Comparison of ENCODE assay signal across 14 mouse cellular contexts in genomic region chr10:71960422-71961089, GRCm38 (mm10).
DNase-seq lines count a peak whose midpoint lies in the region; ATAC-seq lines count a peak whose summit lies in the region.
"Had no signal": no experiment of that assay in that cellular context is flagged by ENCODE, and none has a peak within 500 bp of the region (broad histone marks: within the 10 kb centered on the region; RNA-seq: fewer than 3 reads in every experiment).

No protein-coding gene starts in this region.

- no peaks in the 10 kb centered on the region for H3K36me3 ChIP-seq in hindbrain, embryonic 16.5 days (ENCODE audit: control insufficient read depth, insufficient read depth, low read length)
- no peaks in the 10 kb centered on the region for H3K36me3 ChIP-seq in hindbrain, embryonic 13.5 days
- H3K36me3 ChIP-seq: embryonic facial prominence, embryonic 12.5 days; heart, embryonic 15.5 days; limb, embryonic 12.5 days; midbrain, embryonic 12.5 days; neural tube, embryonic 13.5 days had no signal

- no peaks in the 10 kb centered on the region for H3K9me3 ChIP-seq in hindbrain, embryonic 16.5 days (ENCODE audit: control insufficient read depth, low read length)
- no peaks in the 10 kb centered on the region for H3K9me3 ChIP-seq in hindbrain, embryonic 13.5 days
- H3K9me3 ChIP-seq: embryonic facial prominence, embryonic 12.5 days; heart, embryonic 15.5 days; limb, embryonic 12.5 days; midbrain, embryonic 12.5 days; neural tube, embryonic 13.5 days had no signal

- ATAC-seq in hindbrain, embryonic 16.5 days: peak; percentile 64; the same call in 1 of the 2 replicates
- ATAC-seq in hindbrain, embryonic 13.5 days (ENCODE audit: low FRiP score): no peak
- ATAC-seq: liver, postnatal 0 days had no signal

- peak; percentile 4 for DNase-seq in right cerebral cortex, postnatal 4 days
- DNase-seq in right cerebral cortex, postnatal 25 days: no peak
- DNase-seq in cerebellum, postnatal 36 days: peak; percentile 51 to 56
- DNase-seq in embryo, embryonic 10.5 days (ENCODE audit: low spot score): no peak
- no peak for DNase-seq in yolk sac, embryonic 10.5 days (ENCODE audit: low spot score)
- DNase-seq: liver, postnatal 0 days; thymus, adult 2 months had no signal

- no peak overlapping the region for H3K9ac ChIP-seq in hindbrain, embryonic 16.5 days (ENCODE audit: low read depth, low read length)
- H3K9ac ChIP-seq in hindbrain, embryonic 13.5 days: no peak overlapping the region
- H3K9ac ChIP-seq: embryonic facial prominence, embryonic 12.5 days; heart, embryonic 15.5 days; limb, embryonic 12.5 days; liver, postnatal 0 days; midbrain, embryonic 12.5 days; neural tube, embryonic 13.5 days had no signal

- 56% methylated on average over 4 of the region's 4 CpGs for WGBS in hindbrain, embryonic 16.5 days
- WGBS in hindbrain, embryonic 13.5 days: 78% methylated on average over 4 of the region's 4 CpGs

- H3K27ac ChIP-seq in hindbrain, embryonic 16.5 days (ENCODE audit: low read depth, low read length): no peak overlapping the region
- no peak overlapping the region for H3K27ac ChIP-seq in hindbrain, embryonic 13.5 days
- H3K27ac ChIP-seq: embryonic facial prominence, embryonic 12.5 days; heart, embryonic 15.5 days; limb, embryonic 12.5 days; midbrain, embryonic 12.5 days; neural tube, embryonic 13.5 days had no signal

- no peaks in the 10 kb centered on the region for H3K4me1 ChIP-seq in hindbrain, embryonic 16.5 days (ENCODE audit: control insufficient read depth, insufficient read depth, low read depth, low read length)
- H3K4me1 ChIP-seq in hindbrain, embryonic 13.5 days (replicated peaks): no peaks in the 10 kb centered on the region
- H3K4me1 ChIP-seq: embryonic facial prominence, embryonic 12.5 days; heart, embryonic 15.5 days; limb, embryonic 12.5 days; midbrain, embryonic 12.5 days; neural tube, embryonic 13.5 days had no signal

- H3K27me3 ChIP-seq in hindbrain, embryonic 16.5 days (replicated peaks; ENCODE audit: control insufficient read depth, insufficient read depth, low read length): no peaks in the 10 kb centered on the region
- H3K27me3 ChIP-seq in hindbrain, embryonic 13.5 days: no peaks in the 10 kb centered on the region
- H3K27me3 ChIP-seq: embryonic facial prominence, embryonic 12.5 days; heart, embryonic 15.5 days; limb, embryonic 12.5 days; midbrain, embryonic 12.5 days; neural tube, embryonic 13.5 days had no signal

- no peak overlapping the region for H3K4me3 ChIP-seq in hindbrain, embryonic 16.5 days (ENCODE audit: low read length)
- H3K4me3 ChIP-seq in hindbrain, embryonic 13.5 days: no peak overlapping the region
- H3K4me3 ChIP-seq: embryonic facial prominence, embryonic 12.5 days; heart, embryonic 15.5 days; limb, embryonic 12.5 days; midbrain, embryonic 12.5 days; neural tube, embryonic 13.5 days had no signal

- no peak overlapping the region for H3K4me2 ChIP-seq in hindbrain, embryonic 16.5 days (ENCODE audit: low read length)
- no peak overlapping the region for H3K4me2 ChIP-seq in hindbrain, embryonic 13.5 days
- H3K4me2 ChIP-seq: embryonic facial prominence, embryonic 12.5 days; heart, embryonic 15.5 days; limb, embryonic 12.5 days; midbrain, embryonic 12.5 days; neural tube, embryonic 13.5 days had no signal

Comparison
In these comparisons a context has a peak if more than half of its experiments do, and no peak if none do; other contexts are left out.
1. DNase-seq: peak in right cerebral cortex, postnatal 4 days (single experiment) and cerebellum, postnatal 36 days (2 of 2); none in right cerebral cortex, postnatal 25 days (single experiment), embryo, embryonic 10.5 days (single experiment) and yolk sac, embryonic 10.5 days (single experiment).